Mouse (Mus musculus): Measurements from ENCODE around the gene Best2.
A peak's percentile ranks its signal among the peaks of the same experiment; 100 is the strongest.

Best2 gene

DNA sequence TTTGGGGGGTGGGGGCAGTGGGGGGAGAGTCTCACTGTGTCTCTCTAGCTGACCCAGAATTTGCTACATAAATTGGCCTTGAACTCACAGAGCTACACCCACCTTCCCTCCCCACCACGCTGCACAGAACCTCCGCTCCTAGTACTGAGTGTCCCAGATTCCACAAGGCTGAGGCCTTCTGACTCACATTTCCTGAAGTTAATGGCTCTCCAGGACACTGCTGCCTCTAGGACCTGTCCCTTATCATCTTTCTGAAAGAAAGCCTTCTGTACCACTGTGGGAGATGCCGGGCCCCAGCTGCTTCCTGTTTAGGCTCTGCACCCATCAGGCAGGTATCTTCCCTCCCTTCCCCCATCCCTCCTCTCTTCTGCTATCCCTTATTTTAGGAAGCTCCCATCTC, 47.7 kb downstream of the Best2 start:
- DNase-seq, result no peak

DNA sequence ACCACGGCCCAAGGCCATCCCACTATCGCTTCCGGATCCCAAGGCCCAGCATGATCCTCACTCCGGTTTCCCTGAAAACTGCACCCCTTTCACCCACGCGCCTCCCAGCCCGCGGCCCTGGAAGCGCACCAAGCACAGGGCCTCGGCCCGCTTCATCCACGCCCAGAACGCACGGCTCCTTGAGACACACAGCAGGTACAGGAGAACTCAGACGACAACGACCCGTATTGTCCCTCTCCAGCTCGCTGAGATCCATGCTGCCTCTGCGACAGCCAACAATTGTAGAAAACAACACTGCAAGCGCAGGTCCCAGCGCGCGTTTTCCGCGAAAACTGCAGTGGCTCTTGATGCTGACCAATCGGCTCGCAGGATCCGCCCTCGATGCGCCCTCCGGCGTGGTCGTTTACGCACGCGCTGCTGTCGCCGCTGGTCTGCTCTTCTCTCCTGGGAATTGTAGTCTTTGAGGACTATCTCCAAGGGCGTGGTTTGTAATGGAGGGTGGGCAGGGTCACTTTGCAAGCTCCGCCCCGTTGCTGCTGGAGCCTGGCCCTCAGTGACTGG, 48.5 kb downstream of the Best2 start:
- DNase-seq, result peak; percentile 95 to 97

DNA sequence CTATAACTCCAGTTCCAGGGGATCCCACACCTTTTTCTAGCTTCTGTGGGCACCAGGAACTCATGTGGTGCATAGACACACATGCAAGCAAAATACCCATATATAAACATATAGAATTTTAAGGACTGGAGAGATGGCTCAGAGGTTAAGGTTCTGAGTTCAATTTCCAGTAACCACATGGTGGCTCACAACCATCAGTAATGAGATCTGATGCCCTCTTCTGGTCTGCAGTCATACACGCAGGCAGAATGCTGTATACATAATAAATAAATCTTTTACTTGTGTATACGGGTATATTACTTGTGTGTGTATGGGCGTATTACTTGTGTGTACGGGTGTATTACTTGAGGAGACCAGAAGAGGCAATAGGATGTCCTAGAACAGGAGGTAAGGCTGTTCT, 50.4 kb downstream of the Best2 start:
- DNase-seq, result no peak

DNA sequence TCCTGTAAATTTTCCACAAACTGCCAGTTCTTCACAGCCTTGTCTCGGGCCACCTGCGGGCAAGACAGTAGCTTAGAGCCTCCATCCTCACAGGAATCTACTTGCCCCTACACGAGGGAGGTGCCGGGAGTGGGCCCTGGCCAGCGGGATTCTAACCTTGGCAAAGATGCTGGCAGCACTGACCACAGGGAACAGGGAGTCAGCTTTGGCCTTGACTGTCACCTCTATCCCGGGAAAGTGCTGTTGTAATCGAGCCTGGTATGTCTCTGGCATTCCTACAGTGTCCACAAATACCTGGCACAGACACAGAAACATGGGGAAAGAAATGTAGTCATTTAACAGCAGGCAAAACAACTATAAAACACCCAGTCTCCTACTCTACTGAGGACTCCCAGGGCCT, 54.5 kb downstream of the Best2 start:
- no peak for DNase-seq

Data from lung, postnatal 4 days (tissue).